Mouse (Mus musculus): ENCODE data around the gene Bfar. TPM values are rescaled to one million over a fixed set of nuclear protein-coding genes. Genes with fewer than 3 reads are reported as not detected.

Gene Bfar
- total and polyA plus RNA-seq, 2 experiments from 2014 or later: 26.4 to 33.4 TPM

DNA sequence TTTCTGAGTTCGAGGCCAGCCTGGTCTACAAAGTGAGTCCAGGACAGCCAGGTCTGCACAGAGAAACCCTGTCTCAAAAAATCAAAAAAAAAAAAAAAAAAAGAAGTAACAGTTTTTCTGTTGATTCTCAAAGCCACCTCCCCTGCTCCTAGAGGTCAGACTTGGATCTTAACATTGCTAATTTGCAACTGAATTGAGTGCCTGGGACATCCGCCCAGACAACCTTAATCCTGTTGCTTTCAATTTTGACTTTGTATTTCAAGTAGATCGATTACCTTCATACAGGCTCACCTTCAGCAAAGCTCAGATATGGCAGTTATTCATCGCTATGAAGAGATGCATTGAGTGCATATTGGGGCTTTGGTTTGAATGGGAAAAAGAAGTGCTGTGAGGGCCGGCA lies 77.6 kb downstream of the Bfar start:
- Histone ChIP-seq H3K9me3 (replicated peaks; ENCODE audit: control insufficient read depth, low read length) (no peaks in the 10 kb centered on the region), H3K4me3 (ENCODE audit: low read depth, low read length) (no peak overlapping the region), H3K36me3 (replicated peaks; ENCODE audit: control insufficient read depth, insufficient read depth, low read length) (no peaks in the 10 kb centered on the region), H3K27ac (ENCODE audit: low read depth) (no peak overlapping the region), H3K9ac (replicated peaks; ENCODE audit: low read depth, low read length) (no peak overlapping the region), H3K4me1 (ENCODE audit: control insufficient read depth, insufficient read depth) (no peaks in the 10 kb centered on the region), H3K4me2 (ENCODE audit: low read depth, low read length) (no peak overlapping the region), H3K27me3 (ENCODE audit: control insufficient read depth, insufficient read depth, low read length) (no peaks in the 10 kb centered on the region)
- TF ChIP-seq EP300 (IDR thresholded peaks at IDR 0.05; ENCODE audit: low read depth): no peak
- no peak for TF ChIP-seq CTCF (IDR thresholded peaks at IDR 0.05; ENCODE audit: low read depth)
- WGBS: 57% methylated on average over 5 of the region's 5 CpGs
- ATAC-seq (ENCODE audit: insufficient read depth, low read depth) (no peak), DNase-seq (ENCODE audit: low spot score) (no peak)

- TF ChIP-seq EP300 (IDR thresholded peaks at IDR 0.05; ENCODE audit: low read depth) (no peak), CTCF (IDR thresholded peaks at IDR 0.05; ENCODE audit: low read depth) (no peak)
- ATAC-seq (ENCODE audit: insufficient read depth, low read depth) (no peak), DNase-seq (ENCODE audit: low spot score) (no peak)
- H3K4me2 ChIP-seq (ENCODE audit: low read depth, low read length): no peak overlapping the region
- H3K36me3 ChIP-seq (replicated peaks; ENCODE audit: control insufficient read depth, insufficient read depth, low read length): no peaks in the 10 kb centered on the region
- no peaks in the 10 kb centered on the region for H3K9me3 ChIP-seq (replicated peaks; ENCODE audit: control insufficient read depth, low read length)
- H3K27me3 ChIP-seq (ENCODE audit: control insufficient read depth, insufficient read depth, low read length): no peaks in the 10 kb centered on the region
- WGBS: 52% methylated on average over 3 of the region's 3 CpGs
- H3K4me1 ChIP-seq (ENCODE audit: control insufficient read depth, insufficient read depth): no peaks in the 10 kb centered on the region
- H3K9ac ChIP-seq (replicated peaks; ENCODE audit: low read depth, low read length): no peak overlapping the region
- no peak overlapping the region for H3K4me3 ChIP-seq (ENCODE audit: low read depth, low read length)
- no peak overlapping the region for H3K27ac ChIP-seq (ENCODE audit: low read depth)
Observed at GRCm38 (mm10) chr16:13749981-13750380, 78.3 kb downstream of the Bfar start.

DNA sequence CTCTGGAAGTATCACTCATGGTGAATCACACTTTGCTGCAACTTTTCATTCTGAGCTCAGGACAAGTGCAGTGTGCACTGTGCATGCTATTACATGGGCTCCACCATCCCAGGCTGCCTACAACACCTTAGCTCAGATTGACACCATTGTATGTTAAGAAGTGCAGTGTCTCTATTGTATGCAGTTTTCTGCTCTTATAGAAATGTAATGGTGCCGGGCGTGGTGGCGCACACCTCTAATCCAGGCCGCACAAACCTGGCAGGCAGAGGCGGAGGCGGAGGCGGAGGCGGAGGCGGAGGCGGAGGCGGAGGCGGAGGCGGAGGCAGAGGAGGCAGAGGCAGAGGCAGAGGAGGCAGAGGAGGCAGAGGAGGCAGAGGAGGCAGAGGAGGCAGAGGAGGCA lies 79.0 kb downstream of the Bfar start:
- no peak for TF ChIP-seq CTCF (IDR thresholded peaks at IDR 0.05; ENCODE audit: low read depth)
- TF ChIP-seq EP300 (IDR thresholded peaks at IDR 0.05; ENCODE audit: low read depth): no peak
- H3K4me1 ChIP-seq (ENCODE audit: control insufficient read depth, insufficient read depth): no peaks in the 10 kb centered on the region
- no peak for ATAC-seq (ENCODE audit: insufficient read depth, low read depth)
- 92% methylated on average over 13 of the region's 13 CpGs for WGBS
- H3K4me2 ChIP-seq (ENCODE audit: low read depth, low read length): no peak overlapping the region
- no peak overlapping the region for H3K27ac ChIP-seq (ENCODE audit: low read depth)
- H3K9me3 ChIP-seq (replicated peaks; ENCODE audit: control insufficient read depth, low read length): no peaks in the 10 kb centered on the region
- no peak overlapping the region for H3K4me3 ChIP-seq (ENCODE audit: low read depth, low read length)
- DNase-seq (ENCODE audit: low spot score): no peak
- no peaks in the 10 kb centered on the region for H3K27me3 ChIP-seq (ENCODE audit: control insufficient read depth, insufficient read depth, low read length)
- H3K9ac ChIP-seq (replicated peaks; ENCODE audit: low read depth, low read length): no peak overlapping the region
- no peaks in the 10 kb centered on the region for H3K36me3 ChIP-seq (replicated peaks; ENCODE audit: control insufficient read depth, insufficient read depth, low read length)

Other genes with a start within 250 kb of the Bfar start
- 11.5 and 18.6 TPM in 2 replicates for gene Parn, start 3.7 kb upstream of the Bfar start, total RNA-seq (2014; rRNA removed; ENCODE audit: low replicate concordance)
- 22.7 and 23.3 TPM in 2 replicates for gene Parn, start 3.7 kb upstream of the Bfar start, polyA plus RNA-seq (2015; fragmentation: Nextera tagmentation; extraction: Ambion mirVana)
- 2.2 and 12.4 TPM in 2 replicates for gene 3110001I22Rik, start 71 bp downstream of the Bfar start, total RNA-seq (2014; rRNA removed; ENCODE audit: low replicate concordance)
- gene 3110001I22Rik, start 71 bp downstream of the Bfar start, polyA plus RNA-seq (2015; fragmentation: Nextera tagmentation; extraction: Ambion mirVana): 1.6 and 2.1 TPM in 2 replicates
- not detected in 2 replicates for gene Pla2g10, start 59.1 kb downstream of the Bfar start, total RNA-seq (2014; rRNA removed; ENCODE audit: low replicate concordance)
- gene Pla2g10, start 59.1 kb downstream of the Bfar start, polyA plus RNA-seq (2015; fragmentation: Nextera tagmentation; extraction: Ambion mirVana): not detected in 2 replicates
- gene Rrn3, start 108.8 kb downstream of the Bfar start, total RNA-seq (2014; rRNA removed; ENCODE audit: low replicate concordance): 55.3 and 59.0 TPM in 2 replicates
- gene Rrn3, start 108.8 kb downstream of the Bfar start, polyA plus RNA-seq (2015; fragmentation: Nextera tagmentation; extraction: Ambion mirVana): 43.7 and 49.9 TPM in 2 replicates
- gene Ntan1, start 147.0 kb downstream of the Bfar start, total RNA-seq (2014; rRNA removed; ENCODE audit: low replicate concordance): 64.7 and 109 TPM in 2 replicates
- gene Ntan1, start 147.0 kb downstream of the Bfar start, polyA plus RNA-seq (2015; fragmentation: Nextera tagmentation; extraction: Ambion mirVana): 141 and 148 TPM in 2 replicates
- gene Pdxdc1, start 231.3 kb downstream of the Bfar start, total RNA-seq (2014; rRNA removed; ENCODE audit: low replicate concordance): 75.6 and 96.8 TPM in 2 replicates
- gene Pdxdc1, start 231.3 kb downstream of the Bfar start, polyA plus RNA-seq (2015; fragmentation: Nextera tagmentation; extraction: Ambion mirVana): 46.4 and 49.9 TPM in 2 replicates
- 2.0 and 2.7 TPM in 2 replicates for gene Mpv17l, start 231.3 kb downstream of the Bfar start, total RNA-seq (2014; rRNA removed; ENCODE audit: low replicate concordance)
- 1.4 and 2.3 TPM in 2 replicates for gene Mpv17l, start 231.3 kb downstream of the Bfar start, polyA plus RNA-seq (2015; fragmentation: Nextera tagmentation; extraction: Ambion mirVana)